Mouse (Mus musculus) T-helper 17 cell (primary cell): ENCODE measurements around the gene Drd4.

Source experiments
- in situ Hi-C, 2 experiments: fragments of 300-600 bp; cut with MboI, MseI; formaldehyde crosslinking; loops; 1 replicate in 1 of 2; 2 replicates in 1 of 2; pipeline ENCODE4 v1.15.1; 2025; ENCODE audit warnings: high pct_unique_total_duplicates in 2 of 2

Gene Drd4

GRCm38 (mm10) chr7:141291921-141292582 is at the start of gene Drd4:
Gene Drd4 (plus strand): TSS chr7:141292006.
- in situ Hi-C loops: no loop called here

DNA sequence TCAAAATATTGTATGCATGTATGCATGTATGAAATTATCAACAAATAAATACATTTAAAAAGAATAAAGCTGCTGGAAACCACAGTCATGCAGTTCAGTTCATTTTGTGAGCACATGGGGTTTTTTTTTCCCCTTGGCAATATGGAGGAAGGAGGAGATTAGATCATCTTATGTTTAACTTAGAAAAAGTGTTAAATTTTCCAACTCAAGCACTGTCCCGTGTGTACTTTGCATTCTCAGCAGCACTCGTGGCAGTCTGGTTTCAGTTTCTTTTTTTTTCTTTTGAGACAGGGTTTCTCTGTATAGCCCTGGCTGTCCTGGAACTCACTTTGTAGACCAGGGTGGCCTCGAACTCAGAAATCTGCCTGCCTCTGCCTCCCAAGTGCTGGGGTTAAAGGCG is 41.3 kb upstream of the Drd4 start:
- in situ Hi-C loops: loop anchor here (10.0 to 25.0 kb wide), 2 partner anchors 64 to 1112 kb away; partner anchors contain the start of gene Ifitm10 (in 1 of the 2)

DNA sequence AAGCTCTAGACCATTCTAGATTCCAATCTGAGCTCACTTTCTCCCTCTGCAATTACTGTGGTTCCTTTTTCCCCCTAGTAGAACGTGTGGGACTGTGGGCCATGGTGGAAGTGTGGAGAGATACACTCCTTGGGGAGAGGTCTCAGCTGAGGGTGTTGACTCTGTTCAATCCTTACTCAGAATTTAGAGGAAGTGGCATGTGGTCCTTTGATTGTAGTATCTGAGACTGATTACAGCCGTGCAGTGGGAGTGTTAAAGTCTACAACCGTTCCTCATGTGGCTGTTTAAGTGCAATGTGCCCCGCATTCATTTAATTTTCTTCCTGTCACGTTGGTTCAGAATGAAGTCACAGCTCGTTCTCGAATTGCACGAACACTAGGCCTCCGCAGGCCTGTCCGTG is 35.6 kb upstream of the Drd4 start:
- in situ Hi-C loops: loop anchor here (10.0 to 25.0 kb wide), 2 partner anchors 59 to 1106 kb away; partner anchors contain the start of gene Ifitm10 (in 1 of the 2)

GRCm38 (mm10) chr7:141261480-141261879 is 30.3 kb upstream of the Drd4 start:
- in situ Hi-C loops: loop anchor here in 1 of 2 experiments (25.0 kb wide), 1 partner anchor 1101 kb away; the partner anchor contains the start of gene Ifitm10

DNA sequence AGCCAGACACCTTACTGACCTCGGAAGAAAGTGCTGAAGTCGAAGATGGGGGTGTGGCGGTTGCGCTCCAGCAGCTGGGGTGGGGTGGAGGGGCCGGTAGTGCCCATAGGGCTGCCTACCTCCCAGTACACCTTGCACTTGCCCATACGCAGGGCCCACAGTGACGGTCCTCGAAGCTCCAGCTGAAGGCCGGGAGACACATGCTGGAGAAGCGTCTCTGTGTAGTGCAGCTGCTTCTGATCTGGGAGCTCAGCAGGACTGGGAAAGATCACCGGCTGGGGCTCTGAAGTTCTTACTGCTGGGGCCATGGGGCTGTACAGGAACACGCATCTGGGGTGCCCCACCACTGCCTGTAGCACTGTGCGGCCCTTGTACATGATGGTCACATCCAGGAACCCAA is 28.2 kb upstream of the Drd4 start:
- in situ Hi-C loops: loop anchor here in 1 of 2 experiments (25.0 kb wide), 1 partner anchor 1099 kb away; the partner anchor contains the start of gene Ifitm10

DNA sequence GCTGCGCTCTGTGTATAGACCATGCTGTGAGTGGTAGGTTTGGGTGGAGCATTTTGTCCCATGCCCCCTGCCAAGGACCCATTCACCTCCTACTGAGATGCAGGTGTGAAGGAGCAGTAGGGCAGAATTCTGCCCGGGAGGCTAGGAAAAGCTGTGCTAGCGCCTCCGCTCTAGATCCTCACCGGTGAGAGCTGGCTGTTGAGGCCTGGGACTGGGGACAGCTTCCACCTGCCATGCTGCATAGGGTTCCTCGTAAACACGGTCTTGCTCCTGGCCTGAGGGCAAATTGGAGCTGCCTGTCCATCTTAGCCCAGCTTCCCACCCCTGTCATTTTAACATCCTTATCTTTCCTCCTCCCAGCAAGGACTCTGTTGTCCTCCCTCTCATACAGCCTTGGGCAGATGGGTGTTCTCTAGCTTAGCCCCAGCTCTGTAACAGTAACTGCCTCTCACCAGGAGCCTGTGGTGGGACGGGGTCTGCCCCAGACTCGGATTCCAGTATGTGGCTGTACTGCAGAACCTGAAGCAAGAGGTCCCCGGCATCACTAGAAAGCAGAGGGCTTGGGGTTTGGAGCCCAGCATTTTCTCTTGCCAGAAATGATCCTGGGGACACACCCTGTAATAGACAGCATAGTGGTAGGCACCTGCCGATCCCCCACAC is 27.6 kb upstream of the Drd4 start:
- in situ Hi-C loops: loop anchor here in 1 of 2 experiments (25.0 kb wide), 1 partner anchor 1098 kb away; the partner anchor contains the start of gene Ifitm10

- in situ Hi-C loops: loop anchor here in 1 of 2 experiments (25.0 kb wide), 1 partner anchor 1097 kb away; the partner anchor contains the start of gene Ifitm10
Measured at GRCm38 (mm10) chr7:141264761-141265410, 26.9 kb upstream of the Drd4 start.

DNA sequence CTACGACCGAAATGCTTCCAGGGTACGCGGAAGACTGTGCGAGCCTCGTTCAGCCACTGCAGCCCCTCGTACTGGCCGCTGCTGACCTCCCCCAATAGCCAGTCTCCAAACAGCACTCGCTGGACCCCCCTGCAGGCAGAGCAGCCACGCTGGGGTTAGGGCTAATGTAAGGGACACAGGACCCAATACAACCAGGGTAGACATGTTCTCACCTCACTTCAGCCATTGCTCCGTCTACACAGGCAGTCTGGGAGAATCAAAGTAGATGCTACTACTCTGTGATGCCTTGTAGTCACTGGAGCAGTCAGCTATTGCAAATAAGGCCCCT is 26.4 kb upstream of the Drd4 start:
- in situ Hi-C loops: loop anchor here in 1 of 2 experiments (25.0 kb wide), 1 partner anchor 1097 kb away; the partner anchor contains the start of gene Ifitm10

DNA sequence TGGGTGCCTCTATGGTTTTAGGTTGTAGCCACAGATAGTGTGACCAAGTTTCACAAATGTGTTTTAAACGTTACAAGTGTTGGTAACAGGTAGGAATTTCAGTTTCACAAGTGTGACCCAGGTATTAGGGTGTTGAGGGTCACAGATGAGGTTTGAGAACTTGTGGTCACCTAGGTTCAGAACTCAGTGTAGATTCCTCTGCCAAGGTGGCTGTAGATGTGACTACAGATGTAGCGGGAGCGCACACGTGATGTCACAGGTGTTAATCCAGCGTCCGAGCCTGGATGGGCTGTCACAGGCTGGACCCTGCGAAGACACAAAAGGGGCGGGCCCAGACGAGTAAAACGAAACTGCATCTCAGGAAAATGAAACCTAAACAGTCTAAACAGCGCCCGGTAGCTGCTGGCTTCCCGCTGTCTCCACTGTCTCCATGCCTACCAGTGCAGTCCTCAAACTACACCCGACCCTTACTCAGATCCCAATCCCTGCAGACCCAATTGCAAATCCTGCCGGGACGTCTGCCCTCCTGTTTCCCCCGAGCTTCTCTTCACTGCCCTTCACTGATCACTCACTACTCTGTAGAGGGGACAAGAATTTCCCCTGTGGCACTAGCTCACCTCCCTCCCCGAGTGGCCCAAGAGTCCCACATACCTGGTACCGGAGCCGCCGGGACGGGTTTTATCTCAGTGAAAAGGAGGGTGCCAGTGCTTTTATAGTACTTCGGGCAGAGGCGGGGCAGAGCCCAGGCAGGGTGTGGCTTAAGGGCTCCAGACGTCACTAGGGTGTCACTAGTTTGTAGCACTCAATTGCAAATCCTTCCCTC is 25.9 kb upstream of the Drd4 start, which contains the start of gene Irf7:
TSS of gene Irf7 (minus strand) at position 743 of the 823 bp plus-strand sequence.
- in situ Hi-C loops: loop anchor here in 1 of 2 experiments (25.0 kb wide), 1 partner anchor 1096 kb away; the partner anchor contains the start of gene Ifitm10

DNA sequence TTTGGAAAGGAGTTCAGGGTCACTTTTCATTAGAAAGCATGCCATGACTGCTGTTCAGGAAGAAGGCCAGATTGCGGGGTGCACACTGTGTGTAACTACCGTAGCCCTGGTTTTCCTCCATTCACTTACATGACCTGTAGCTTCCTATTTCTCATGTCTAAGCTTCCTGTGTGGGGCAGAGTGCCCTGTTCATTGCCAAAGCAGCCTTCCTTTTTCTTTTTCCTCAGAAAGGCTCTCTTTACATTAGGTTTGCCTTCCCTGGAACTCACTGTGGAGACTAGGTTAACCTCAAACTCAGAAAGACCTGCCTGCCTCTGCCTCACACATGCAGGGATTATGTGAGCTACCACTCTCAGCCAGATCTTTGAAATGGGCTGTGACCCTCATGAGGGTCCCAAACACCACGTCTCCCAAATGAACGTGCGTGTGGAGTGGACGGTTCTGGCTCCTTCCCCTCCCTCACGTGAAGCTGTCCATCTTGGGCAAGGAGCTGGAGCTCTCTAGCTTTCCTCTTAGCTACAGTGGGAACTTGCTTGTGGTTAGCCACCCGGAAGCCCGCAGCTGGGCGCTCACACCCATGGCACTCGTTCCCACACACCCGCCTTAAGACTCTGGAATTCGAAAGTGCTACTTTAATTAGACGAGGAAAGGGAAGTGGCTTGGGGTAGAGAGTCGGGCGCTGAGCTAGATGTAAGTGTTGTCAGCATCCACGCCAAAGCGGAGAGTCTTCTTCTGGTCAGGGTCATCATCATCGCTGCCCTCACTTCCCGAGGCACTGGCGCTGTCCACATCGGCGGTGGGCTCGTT is 23.1 kb upstream of the Drd4 start:
- in situ Hi-C loops: loop anchor here in 1 of 2 experiments (25.0 kb wide), 1 partner anchor 1094 kb away; the partner anchor contains the start of gene Ifitm10

- in situ Hi-C loops: loop anchor here in 1 of 2 experiments (25.0 kb wide), 1 partner anchor 1093 kb away; the partner anchor contains the start of gene Ifitm10
Measured at GRCm38 (mm10) chr7:141269273-141269545, 22.6 kb upstream of the Drd4 start.

DNA sequence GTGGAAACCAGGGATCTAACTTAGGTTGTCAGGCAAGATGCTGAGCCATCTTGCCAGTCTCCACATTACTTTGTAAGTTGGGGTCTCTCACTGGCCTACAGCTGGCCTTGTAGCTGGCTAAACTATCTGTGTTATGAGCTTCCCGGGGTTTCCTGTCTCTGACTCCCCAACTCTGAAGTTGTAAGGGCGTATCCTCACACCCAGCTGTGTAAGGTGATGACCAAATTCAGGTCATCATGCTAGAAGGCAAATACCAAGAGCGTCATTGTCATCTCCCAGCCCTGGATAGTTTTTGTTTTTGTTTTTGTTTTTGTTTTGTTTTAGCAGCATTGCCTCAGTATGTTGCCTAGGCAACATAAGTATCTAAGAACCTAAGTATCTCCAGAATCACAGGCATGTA is 21.2 kb upstream of the Drd4 start:
- in situ Hi-C loops: loop anchor here in 1 of 2 experiments (25.0 kb wide), 1 partner anchor 1092 kb away; the partner anchor contains the start of gene Ifitm10

- in situ Hi-C loops: no loop called here
Measured at GRCm38 (mm10) chr7:141275356-141275755, 16.4 kb upstream of the Drd4 start.

GRCm38 (mm10) chr7:141276546-141276945 is 15.3 kb upstream of the Drd4 start, which contains the start of gene Cdhr5:
Gene Cdhr5 (minus strand): TSS chr7:141276786.
- in situ Hi-C loops: no loop called here

DNA sequence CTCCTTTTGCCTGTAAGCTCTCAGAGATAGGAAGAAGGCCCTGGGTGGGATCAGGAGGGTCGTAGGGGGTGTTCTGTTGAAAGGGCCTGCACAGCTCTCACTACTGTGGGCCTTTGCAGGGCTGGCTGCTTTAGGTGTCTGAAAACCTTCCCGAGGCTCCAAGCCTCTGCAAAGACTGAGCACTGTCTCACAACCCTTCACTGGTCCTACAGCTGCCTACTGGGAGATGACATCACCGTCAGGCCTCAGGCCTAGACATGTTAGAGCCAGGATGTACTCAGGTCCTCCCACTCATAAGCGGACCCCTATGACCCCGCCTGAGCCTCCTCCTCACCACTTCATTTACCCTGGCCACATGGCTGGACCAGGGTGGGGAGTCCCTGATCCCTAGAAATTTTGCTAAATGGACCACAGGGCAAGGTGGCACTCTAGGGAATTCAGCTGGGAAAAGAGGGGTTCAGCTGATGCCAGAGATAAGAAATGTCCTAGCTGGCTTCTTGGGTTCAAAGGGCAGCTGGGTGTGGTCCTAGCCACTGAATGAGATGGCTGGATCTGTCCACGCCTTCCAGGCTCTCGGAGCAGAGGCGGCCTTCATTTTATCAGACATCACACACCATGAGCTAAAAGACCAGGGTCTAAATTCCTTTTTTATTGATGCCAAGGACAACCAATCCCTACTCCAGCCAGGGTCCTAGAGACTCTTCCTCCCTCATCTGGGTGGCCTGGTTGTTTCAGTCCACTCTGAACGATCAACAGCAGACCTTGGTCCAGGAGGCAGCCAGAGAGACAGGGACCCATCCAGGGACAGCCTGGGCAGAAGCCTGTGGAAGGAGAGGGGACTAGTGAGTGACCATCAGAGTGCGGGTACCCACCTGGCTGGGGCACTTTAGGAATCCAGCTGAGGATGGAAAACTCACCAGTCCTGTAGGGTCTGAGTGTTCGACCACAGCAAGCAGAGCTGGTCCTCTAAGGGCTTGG is 13.8 kb upstream of the Drd4 start:
- in situ Hi-C loops: no loop called here

DNA sequence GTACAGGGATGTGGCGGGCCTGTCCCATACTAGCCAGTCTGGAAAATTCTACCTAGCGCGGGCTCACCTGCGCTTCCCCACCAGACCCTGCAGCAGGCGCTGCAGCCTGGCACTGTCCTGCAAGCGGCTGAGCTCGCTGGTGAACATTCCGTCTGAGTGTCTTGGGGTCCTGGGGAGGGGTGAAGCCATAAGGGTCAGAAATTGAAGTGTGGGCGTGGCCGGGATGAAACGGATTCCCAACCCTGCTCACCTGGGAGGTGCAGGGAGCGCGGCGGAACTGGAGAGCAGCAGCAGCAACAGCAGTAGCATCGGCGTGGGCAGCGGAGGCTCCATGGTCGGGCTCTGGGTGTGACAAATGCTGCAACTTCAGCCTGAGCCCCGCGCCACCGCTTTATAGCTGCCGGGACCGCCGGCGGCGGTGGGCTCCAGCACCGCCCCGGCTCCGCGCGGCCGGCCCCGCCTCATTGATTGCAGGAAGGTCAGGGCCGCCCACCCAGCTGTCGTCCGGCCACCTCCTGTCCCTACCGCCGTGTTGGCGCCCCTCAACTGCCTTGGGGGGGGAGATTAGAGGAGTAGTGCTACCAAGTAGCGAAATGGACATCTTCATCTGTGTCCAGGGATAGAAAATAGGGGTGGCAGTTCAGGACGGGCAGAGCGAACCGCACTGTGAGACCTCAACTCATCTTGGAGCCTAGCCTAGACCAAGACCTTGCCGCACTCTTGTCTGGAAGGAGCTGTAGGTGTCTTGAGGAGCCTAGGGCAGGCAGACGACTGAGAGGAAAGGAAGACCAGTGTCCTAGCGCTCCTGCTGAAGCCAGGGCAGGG is 12.8 kb upstream of the Drd4 start, which contains the start of gene Sct:
TSS of gene Sct (minus strand) at position 368 of the 825 bp plus-strand sequence.
- in situ Hi-C loops: no loop called here

GRCm38 (mm10) chr7:141281442-141281841 is 10.4 kb upstream of the Drd4 start:
- in situ Hi-C loops: no loop called here

GRCm38 (mm10) chr7:141282756-141283155 is 9.1 kb upstream of the Drd4 start:
- in situ Hi-C loops: no loop called here
